Mouse (Mus musculus): ENCODE results near the gene Acss1. TPM values are rescaled to one million over a fixed set of nuclear protein-coding genes. Genes with fewer than 3 reads are reported as not detected.
A peak's percentile ranks its signal among the peaks of the same experiment; 100 is the strongest.

The Acss1 gene
- 10 to 100 TPM; 17.1 to 17.5 TPM for total RNA-seq (2021)
- long read RNA-seq, experiment 1, transcript Acss1-201 (14 exons, 3,618 nt) = major isoform, 32 of 33 reads
- long read RNA-seq, experiment 1, partial matches to known transcripts = 1 of 33 reads
- long read RNA-seq, experiment 1, other reads (novel, unspliced or antisense) = 0 of 33 reads
- long read RNA-seq, experiment 2, transcript Acss1-201 (14 exons, 3,618 nt) = major isoform, 45 of 55 reads
- long read RNA-seq, experiment 2, partial matches to known transcripts = 5 of 55 reads
- long read RNA-seq, experiment 2, other reads (novel, unspliced or antisense) = 5 of 55 reads

- peak in 1 of 2 experiments; percentile 67 for DNase-seq (ENCODE audit: low spot score in 2 of 2)
- intact Hi-C loops (cut with DNase I) = no loop called here
Measured at GRCm38 (mm10) chr2:150667820-150668766, at the start of gene Acss1. Gene Acss1 (minus strand): TSS chr2:150668500.

GRCm38 (mm10) chr2:150712167-150712674 lies 43.9 kb upstream of the Acss1 start:
- intact Hi-C loops (cut with DNase I) = no loop called here
- no peak for DNase-seq (ENCODE audit: low spot score in 2 of 2)

GRCm38 (mm10) chr2:150691481-150692170 lies 23.3 kb upstream of the Acss1 start:
- intact Hi-C loops (cut with DNase I) = no loop called here

GRCm38 (mm10) chr2:150690216-150690615 lies 21.9 kb upstream of the Acss1 start:
- intact Hi-C loops (cut with DNase I) = no loop called here
- DNase-seq (ENCODE audit: low spot score in 2 of 2) = no peak

More at GRCm38 (mm10) chr2:150691481-150692170, 23.3 kb upstream of the Acss1 start:
- no peak for DNase-seq (ENCODE audit: low spot score in 2 of 2)

- intact Hi-C loops (cut with DNase I) = no loop called here
- no peak for DNase-seq (ENCODE audit: low spot score in 2 of 2)
Measured at GRCm38 (mm10) chr2:150689223-150689800, 21.0 kb upstream of the Acss1 start, which contains the start of gene Vsx1. Gene Vsx1 (minus strand): TSS chr2:150689360.

- peak in 1 of 2 experiments; percentile 65 for DNase-seq (ENCODE audit: low spot score in 2 of 2)
- intact Hi-C loops (cut with DNase I) = no loop called here
Measured at GRCm38 (mm10) chr2:150688541-150689186, 20.4 kb upstream of the Acss1 start.

GRCm38 (mm10) chr2:150687871-150688540 lies 19.7 kb upstream of the Acss1 start:
- intact Hi-C loops (cut with DNase I) = no loop called here
- no peak for DNase-seq (ENCODE audit: low spot score in 2 of 2)

- intact Hi-C loops (cut with DNase I) = no loop called here
- DNase-seq (ENCODE audit: low spot score in 2 of 2) = no peak
Measured at GRCm38 (mm10) chr2:150685389-150685788, 17.1 kb upstream of the Acss1 start.

- DNase-seq (ENCODE audit: low spot score in 2 of 2) = no peak
- intact Hi-C loops (cut with DNase I) = no loop called here
Measured at GRCm38 (mm10) chr2:150684451-150684850, 16.2 kb upstream of the Acss1 start.

- no peak for DNase-seq (ENCODE audit: low spot score in 2 of 2)
- intact Hi-C loops (cut with DNase I) = no loop called here
Measured at GRCm38 (mm10) chr2:150681581-150681980, 13.3 kb upstream of the Acss1 start.

GRCm38 (mm10) chr2:150678392-150678791 lies 10.1 kb upstream of the Acss1 start:
- peak in 1 of 2 experiments; percentile 79 for DNase-seq (ENCODE audit: low spot score in 2 of 2)
- intact Hi-C loops (cut with DNase I) = loop anchor here (1.0 to 5.0 kb wide), 2 partner anchors 62 to 324 kb away; no protein-coding TSS in a partner anchor

- DNase-seq (ENCODE audit: low spot score in 2 of 2) = no peak
- intact Hi-C loops (cut with DNase I) = loop anchor here (1.0 to 5.0 kb wide), 3 partner anchors 67 to 327 kb away; partner anchors contain the start of gene Apmap
Measured at GRCm38 (mm10) chr2:150675525-150675924, 7.2 kb upstream of the Acss1 start.

GRCm38 (mm10) chr2:150674900-150675299 lies 6.6 kb upstream of the Acss1 start:
- intact Hi-C loops (cut with DNase I) = loop anchor here (1.0 to 5.0 kb wide), 3 partner anchors 67 to 327 kb away; partner anchors contain the start of gene Apmap
- DNase-seq (ENCODE audit: low spot score in 2 of 2) = peak; percentile 67 to 75

- DNase-seq (ENCODE audit: low spot score in 2 of 2) = no peak
- intact Hi-C loops (cut with DNase I) = loop anchor here (2.0 kb wide), 1 partner anchor 115 kb away; no protein-coding TSS in a partner anchor
Measured at GRCm38 (mm10) chr2:150673929-150674328, 5.6 kb upstream of the Acss1 start.

GRCm38 (mm10) chr2:150671609-150672290 lies 3.5 kb upstream of the Acss1 start:
- intact Hi-C loops (cut with DNase I) = no loop called here
- peak in 1 of 2 experiments; percentile 60 for DNase-seq (ENCODE audit: low spot score in 2 of 2)

GRCm38 (mm10) chr2:150670926-150671325 lies 2.6 kb upstream of the Acss1 start:
- DNase-seq (ENCODE audit: low spot score in 2 of 2) = no peak
- intact Hi-C loops (cut with DNase I) = no loop called here

GRCm38 (mm10) chr2:150669454-150670045 lies 1.2 kb upstream of the Acss1 start:
- intact Hi-C loops (cut with DNase I) = no loop called here
- DNase-seq (ENCODE audit: low spot score in 2 of 2) = peak in 1 of 2 experiments; percentile 59

All from left cerebral cortex, postnatal 14 days (tissue).